Mouse (Mus musculus) kidney, adult 8-10 months (tissue): Measurements from ENCODE around the gene Dok3.

Experiments used
- DNase-seq, 2 experiments: peaks; one replicate each; pipeline ENCODE4 v3.0.0; 2022

The Dok3 gene

DNA sequence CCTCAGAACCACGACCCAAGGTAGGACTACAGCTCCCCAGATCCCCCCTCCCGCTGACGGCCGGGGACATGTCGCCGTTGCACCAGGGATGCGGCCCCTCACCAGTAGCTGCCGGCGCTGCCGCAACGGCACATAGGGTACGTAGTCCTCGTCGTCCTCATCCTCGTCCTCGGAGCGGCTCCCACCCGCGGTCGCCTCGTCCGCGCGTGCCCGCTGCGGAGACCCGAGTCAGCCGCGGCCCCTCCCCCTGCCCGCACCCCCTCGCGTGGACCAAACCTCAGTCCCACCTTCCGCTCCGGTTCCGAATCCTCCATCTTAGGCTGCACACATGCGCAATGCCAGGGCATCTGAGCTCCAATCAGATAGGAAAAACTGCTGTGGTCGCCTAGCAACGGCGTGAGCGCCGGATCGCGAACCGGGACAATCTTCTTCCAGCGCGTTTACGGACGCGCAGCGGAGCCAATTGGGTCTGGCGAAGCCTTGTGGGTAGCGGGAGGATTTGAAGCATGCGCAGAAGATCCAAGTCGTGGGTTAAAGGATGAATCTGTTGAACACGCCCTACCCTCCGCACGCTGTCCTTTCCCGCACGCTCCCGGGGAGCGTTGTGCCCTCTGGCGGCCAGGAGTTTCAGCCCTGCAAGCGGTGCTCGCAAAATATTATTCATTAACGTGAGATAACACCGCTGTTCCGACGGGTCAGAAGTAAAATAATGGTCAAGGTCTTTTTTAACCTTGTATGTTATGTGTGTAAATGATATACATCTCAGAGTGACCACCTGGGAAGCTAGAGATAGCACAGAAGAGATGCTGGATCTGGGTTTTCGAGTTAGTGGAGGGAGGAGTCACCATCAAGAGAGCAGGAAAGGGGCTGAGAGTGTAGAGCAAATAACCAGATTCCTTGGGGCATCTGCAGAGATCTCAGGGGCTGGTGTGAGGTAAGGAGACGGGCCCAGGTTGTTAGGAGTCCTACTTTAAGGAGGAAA lies 7.4 kb upstream of the Dok3 start, which contains the start of gene Ddx41:
Gene Ddx41, minus strand, starts transcription at position 465 of the 982 bp plus-strand sequence.
- peak; percentile 100 for DNase-seq

DNA sequence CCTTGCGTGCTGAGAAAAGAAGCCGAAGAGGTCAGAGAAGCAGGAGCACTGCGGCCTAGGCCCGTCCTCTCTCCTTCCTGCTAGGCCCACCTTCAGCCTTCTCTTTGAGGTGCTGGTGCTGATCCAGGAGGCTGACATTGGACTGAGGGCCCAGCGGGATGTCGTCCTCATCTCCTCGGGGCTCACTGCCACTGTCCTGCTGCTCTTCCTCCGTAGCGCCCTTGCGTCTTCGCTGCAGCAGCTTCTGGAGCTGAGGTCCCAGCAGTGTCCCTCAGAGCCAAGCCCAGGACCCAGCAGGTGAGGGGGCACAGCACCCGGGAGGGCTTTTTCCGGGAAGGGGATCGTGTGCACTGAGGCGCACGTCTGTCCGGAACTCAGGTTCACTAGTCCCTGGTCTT lies 6.7 kb upstream of the Dok3 start:
- no peak for DNase-seq

DNA sequence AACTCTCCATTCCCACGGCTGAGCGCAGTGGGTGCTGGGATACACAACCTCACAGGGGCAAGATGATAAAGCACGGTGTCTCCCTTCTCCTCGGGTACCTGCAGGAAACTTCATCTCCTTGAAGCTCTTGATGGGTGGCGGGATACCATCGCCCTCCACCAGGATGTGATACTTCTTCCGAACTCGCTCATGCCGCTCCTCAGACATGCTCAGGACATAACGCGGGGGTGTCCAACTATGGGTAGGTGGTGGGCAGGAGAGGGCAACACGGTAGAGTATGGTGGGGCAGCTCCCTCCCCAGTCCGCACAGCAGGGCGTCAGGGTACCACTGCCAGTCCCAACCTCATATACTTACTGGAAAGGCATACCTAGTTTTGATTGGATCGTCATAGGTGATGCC lies 6.1 kb upstream of the Dok3 start:
- DNase-seq, result no peak

DNA sequence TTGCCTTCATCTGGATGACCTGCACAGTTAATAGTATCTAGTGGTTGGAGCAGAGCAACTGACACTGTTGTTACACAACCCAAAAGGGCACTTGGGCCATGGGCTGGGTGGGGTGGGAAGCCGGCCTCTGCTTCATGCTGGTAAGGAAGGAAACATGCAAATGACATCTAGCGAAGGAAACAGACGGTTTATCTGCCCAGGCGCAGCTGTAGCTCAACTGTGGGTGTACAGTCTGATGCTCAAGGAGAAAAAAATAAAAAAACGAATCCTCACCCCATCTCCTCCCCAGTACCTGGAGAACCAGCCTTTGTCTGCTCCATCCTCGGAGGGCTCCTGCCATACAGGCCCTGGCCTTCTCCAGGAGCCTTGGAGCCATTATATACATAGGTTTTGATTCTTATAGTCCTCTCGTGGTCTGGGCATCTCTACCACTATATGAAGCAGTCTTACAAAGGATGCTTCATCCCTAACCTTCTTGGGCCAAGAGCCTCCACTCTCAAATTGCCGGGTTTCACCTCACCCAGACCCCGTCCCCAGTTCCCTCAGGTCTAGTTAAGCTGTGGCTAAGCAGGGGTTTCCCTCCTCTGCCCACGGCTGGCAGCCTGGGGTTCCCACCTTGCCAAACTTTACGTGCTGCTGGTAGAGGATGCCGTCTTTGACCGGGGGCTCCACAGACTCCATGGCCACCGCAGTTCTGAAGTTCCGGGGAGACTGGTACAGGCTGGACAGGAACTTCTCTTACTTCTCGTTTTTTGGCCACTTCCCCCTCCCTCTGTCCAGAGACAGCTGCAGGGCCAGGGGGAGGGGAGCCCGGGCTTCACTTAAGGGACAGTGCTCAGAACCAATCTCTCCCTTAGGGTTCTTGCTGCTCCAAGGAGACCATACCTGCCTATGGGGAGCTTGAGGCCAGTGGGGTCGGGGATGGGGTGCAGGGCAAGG lies 993 bp downstream of the Dok3 start:
- DNase-seq, result no peak

DNA sequence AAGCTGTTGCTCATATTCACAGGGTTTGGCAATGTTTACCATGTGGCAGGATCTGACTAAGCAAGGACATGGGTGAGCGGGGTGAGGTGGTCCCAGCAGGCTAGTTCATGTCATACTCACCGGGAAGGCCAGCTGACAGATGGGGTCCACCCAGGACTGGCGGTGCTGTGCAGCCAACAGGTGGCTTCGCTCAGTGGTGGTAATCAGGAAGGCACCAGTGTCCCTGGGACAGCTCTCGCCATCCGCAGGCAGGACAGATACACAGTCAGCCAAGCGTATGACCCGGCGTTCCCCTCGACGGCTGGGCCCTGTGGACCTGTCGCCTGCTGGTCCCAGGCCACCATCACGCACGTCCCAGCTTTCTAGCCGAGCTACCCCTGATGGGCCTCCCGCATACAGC lies 1.9 kb downstream of the Dok3 start:
- DNase-seq, result no peak

DNA sequence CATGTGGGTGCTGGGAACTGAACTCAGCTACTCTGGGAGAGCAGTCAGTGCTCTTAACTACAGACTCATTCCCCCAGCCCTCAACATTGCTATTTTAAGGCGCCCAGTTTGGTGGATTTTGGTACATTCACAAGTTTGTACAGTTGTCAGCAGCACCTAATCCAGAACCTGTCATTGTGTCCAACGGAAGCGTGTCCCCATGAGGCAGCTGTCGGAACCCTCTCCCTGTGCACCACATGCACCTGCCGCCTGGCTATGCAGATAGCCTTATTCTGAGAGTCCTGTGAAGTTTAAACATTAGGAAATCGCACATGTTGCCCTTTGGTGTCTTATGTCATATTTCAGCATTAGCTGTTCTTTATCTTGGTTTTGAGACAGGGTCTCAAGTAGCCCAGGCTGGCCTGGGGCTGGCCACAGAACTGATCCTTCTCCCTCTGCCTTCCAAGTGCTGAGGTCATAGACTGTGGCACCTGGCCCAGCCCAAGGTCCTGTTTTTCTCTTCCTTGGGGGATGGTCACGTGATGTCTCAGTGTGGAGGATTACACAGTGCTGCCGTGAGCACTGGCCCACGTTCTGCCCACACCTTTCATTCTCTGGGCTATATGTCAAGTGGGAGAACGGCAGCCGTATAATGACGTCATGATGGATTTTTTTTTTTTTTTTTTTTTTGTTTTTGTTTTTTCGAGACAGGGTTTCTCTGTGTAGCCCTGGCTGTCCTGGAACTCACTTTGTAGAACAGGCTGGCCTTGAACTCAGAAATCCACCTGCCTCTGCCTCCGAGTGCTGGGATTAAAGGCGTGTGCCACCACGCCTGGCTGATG lies 3.2 kb downstream of the Dok3 start:
- DNase-seq, result no peak

DNA sequence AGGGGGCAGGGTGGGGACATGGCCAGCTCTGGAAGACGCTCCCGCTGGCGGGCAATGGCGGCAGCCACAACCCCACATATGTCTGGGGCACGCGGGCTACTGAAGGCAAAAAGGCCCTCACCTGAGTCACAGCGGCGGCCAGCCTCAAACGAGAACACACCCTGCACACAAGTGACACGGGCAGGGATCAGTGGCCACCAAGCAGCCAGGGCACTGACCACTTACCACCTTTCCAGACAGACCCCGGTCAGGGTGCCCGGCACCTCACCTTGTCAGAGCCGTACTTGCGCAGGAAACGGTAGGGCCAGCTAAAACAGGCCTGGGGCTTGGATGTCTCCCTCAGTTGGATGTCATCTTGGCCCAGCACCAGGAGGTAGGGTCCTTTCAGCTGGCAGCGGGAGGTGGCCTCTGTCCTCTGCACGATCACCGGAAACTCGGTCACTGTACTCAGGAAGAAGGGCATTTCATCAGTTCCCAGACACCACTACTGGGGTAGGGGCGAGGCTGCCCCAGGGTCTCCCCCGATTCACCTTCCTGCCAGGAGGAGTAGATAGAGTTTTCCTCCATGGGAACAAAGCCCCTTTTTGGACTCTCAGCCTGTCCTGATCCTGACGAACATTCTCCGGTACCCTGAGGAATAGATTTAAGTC lies 5.0 kb downstream of the Dok3 start:
- no peak for DNase-seq

DNA sequence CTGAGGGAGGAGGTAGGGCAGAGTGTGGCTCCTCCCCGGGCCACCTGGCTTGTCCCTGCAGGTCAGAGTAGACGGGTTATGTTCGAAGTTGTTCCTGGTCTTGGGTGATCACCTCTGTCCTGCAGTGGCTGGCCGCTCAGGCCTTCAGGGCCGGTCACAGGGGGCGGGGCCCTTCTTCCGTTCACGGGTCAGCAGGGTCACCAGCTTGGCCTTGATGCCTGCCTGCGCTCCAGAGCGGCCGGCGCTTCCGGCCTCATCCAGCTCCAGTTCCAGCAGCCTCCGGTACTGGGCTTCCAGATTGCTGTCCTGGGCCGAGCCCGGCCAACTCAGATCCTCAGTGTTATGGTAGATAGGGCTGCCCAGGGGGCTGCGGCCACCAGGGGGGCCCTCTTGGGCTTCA lies 5.8 kb downstream of the Dok3 start:
- DNase-seq, result peak; percentile 43 to 66

DNA sequence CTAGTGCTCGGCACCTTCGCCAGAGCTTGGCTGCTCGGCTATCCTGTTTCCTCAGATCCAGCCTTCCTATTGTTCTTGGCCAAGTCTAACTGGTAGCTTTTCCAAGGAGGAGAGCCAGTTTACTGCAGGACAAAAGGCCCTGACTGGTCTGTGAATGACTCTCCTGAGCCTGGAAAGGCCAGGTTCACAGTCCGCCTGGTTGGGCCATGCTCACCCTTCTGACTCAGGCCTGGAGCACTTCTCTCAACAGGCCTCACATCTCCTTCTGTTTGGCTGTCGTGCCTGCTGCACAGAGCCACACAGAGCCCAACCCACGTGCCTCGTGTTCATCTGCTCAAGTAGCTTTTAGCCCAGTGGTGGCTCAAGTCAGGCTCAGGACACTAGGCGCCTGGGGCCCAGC lies 6.4 kb downstream of the Dok3 start:
- no peak for DNase-seq

DNA sequence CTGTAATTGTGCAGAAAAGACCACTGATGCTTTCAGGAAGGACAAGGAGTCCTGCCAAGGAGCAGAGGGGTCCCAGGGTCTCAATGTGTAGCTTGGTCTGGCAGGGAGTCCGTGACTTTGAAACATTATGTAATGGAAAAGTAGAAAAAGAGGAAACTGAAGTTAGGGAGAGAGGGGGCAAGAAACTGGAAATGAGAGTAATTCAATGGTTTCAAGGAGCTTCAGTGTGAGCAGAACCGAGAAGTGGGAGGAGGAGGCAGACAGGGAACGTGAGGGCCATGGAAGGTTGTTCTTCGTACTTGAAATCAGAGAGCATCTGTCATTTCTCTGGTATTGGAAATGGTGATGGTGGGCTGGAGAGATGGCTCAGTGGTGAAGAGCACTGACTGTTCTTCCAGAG lies 9.5 kb downstream of the Dok3 start:
- DNase-seq, result no peak

DNA sequence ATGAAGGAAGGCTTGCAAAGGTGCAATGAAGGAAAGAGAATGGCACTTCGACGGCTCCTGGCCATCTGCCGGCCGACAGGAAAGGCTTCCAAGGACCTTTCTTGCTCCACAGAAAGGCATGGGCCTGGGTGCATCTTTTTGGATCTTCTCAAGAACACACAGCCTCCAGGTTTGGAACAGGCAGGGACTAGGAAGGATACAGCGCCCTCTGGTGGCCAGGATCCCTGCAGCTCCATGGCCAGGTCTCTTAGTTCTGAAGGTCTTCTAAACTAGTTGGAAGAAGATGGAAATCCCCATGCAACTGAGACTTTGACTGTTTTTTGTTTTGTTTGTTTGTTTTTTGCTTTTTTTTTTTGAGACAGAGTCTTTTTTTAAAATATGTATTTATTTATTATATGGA lies 12.1 kb downstream of the Dok3 start:
- peak; percentile 72 to 89 for DNase-seq

DNA sequence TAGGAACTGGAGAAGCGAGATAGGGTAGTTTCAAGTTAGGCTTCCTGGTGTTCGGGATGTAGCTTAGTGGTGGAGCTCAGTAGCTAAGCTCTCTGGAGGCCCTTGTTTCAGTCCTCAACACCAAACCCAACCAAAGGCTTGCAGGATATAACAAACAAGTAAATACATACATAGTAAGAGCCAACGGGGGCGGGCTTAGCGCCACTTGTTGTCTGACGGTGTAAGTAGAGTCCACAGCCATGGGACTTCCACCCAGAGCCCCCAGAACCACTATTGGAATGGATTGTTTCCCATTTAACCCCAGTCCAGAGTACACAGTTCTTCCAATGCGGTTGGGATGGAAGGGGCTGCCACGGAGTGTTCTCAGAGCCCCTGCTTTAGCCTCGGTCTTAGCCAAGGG lies 15.3 kb downstream of the Dok3 start:
- no peak for DNase-seq

DNA sequence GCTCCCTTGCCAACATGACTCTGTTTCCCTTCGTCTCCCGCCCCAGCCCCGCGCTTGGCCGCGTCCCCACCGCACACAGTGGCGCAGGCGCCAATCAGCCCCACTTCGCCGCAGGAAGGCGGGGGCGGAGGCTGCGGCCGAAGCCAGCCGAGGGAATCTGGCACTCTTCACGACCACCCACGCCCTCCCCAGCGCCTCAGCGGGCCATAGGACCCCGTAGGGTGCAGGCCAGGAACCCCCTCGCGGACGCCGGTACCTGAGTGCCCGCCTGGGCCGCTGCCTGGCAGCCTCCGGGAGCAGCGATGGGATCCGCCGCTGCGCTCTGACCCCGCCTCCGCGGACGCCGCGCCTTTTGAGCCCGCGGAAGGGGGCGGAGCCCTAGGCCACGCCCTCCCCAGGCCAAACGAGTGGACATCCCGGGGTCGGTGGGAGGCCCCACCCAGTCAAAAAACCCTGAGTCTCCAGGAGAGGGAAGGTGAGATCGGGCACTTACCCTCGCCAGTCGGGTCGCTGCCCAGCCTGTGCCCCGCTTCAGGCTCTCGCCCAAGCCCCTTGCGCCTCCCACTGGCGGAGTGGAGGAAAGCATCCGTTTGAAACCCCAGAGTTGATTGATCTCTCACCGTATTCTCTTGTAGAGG lies 15.9 kb downstream of the Dok3 start, which contains the start of gene Pdlim7:
Gene Pdlim7, minus strand, starts transcription at position 566 of the 638 bp plus-strand sequence.
- peak; percentile 86 to 91 for DNase-seq

DNA sequence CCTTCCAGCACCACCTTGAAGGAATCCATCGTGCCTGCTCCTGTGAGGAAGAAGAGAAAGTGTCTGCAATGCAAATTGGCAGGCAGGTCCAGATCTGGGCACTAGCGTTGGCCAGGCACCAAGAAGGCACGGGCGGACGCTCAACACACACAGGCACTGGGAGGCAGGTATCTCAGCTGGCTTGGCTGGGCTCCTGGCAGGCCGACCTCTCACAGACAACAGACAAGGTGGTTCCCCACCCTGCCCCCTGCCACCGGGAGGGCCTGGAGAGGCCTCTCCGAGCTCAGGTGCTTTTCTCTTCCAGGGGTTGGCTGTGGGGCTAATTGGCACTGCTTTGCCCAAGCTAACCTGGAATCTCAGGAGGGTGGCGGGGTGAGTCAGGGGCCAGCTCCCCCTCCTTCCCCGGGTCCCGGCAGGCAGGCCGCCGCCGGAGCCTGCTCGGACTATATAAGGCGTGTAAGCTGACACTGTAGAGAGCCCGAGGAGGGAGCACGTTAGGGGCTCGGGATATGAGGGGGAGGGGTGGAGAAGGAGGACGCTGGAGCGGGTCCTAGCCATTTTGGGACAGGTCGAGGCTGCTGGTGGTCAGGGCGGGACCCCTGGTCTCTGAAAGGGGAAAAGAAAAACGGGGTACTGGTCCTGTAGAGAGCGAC lies 16.6 kb downstream of the Dok3 start:
- DNase-seq, result peak; percentile 59

DNA sequence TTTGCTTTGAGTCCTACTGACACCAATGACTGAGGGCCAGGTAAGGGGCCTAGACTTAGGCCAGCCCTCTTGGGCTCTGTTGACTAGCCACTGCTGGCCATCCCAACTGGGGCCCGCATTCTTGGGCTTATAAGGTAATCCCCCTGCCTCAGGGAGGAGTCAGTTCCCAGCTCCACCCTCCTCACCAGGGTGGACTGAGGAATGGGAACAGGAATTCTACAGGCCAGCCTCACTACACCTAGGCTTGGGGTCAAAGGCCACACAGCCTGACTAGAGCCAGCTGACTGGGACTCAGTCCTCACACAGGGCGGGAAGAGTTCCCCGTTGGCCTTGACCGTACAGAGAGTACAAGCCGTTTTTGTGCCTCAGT lies 17.6 kb downstream of the Dok3 start:
- DNase-seq, result no peak

DNA sequence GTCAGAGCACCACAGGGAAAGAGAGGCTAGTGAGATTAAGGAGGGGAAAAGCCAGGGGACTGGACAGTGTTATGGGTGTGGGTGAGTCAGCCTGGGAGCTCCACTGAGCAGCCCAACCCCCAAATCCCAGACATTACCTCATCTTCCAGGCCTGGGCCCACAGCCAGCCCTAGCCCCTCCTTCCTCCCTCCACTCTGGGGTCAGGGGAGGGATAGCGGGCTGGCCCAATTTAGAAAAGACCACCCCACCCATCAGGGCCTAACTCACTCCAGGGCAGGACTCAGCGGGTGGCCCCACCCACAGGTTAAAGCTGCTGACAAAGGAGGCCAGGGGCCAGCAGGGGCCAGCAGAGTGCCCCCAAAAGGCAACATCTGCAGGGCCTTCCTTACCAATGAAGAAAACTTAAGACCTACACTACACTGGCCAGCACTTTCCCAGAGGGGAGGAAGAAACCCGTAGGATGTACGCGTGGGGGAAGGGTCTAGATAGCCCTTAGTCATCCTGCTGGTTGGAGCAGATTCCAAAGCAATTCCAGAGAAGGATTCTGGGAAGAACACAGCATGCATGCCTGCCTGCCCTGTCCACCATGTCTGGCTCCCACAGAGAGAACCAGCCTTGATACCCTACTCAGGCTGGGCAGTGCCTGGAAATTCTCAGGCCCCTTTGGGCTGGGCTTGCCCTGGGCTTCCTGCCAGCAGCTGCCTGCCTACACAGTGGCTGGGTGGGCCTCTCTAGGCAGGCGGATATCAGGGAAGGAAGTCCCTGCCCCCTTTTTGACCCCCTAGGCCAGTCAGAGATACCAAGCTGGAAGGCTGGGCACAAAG lies 18.2 kb downstream of the Dok3 start:
- DNase-seq, result peak; percentile 52 to 63

DNA sequence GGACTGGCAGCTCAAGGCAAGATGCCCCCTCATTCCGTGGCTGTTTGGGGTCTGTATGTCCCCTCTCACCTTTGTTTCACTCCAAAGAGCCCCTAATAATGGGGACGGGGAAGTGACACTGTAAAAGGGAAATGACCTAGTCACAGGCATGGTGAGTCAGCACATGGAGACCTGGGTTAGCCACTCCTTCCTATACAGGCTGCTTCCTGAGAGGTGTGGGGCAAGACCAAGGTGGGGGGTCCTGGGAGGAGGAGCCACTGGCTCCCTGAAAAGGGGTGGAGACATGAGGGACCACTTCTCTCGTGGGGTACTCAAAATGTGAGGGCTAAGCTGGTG lies 18.8 kb downstream of the Dok3 start:
- DNase-seq, result no peak

DNA sequence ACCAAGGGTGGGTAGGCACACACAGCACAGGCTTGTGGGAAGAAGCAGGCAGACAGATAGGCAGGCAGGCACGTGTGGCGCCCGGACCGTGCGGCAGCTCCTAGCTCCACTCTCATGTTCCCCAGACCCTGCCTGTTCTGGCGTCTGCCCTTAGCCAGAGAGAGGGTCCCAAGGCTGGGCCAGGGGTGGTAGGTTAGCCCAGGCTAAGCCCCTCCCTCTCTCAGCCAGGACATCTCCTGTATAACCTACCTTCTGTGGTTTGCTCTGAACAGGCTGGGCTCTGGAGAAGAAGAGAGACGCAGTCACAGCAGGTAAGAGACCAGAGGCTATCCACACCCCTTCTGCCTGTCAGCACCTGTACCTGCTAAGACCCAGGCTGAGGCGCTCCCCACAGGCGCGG lies 20.6 kb downstream of the Dok3 start:
- no peak for DNase-seq

DNA sequence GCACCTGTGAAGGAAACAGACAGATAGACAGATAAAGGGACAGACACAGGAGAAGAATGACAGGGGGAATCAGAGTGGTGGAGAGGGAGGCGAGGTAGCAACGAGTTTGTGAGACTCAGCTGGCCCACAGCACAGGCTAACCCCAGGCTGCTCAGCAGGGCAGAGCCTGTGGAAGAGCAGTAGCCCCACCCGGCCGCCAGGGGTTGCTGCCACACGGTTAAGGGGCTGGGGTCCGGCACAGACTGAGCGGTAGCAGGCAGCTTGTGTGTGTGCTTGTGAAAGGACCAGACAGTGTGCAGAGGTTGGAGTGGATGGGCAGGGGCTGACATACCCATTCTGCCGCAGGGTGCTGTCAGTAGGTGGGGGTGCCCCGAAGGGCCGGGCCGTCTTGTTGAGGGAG lies 21.2 kb downstream of the Dok3 start:
- no peak for DNase-seq

DNA sequence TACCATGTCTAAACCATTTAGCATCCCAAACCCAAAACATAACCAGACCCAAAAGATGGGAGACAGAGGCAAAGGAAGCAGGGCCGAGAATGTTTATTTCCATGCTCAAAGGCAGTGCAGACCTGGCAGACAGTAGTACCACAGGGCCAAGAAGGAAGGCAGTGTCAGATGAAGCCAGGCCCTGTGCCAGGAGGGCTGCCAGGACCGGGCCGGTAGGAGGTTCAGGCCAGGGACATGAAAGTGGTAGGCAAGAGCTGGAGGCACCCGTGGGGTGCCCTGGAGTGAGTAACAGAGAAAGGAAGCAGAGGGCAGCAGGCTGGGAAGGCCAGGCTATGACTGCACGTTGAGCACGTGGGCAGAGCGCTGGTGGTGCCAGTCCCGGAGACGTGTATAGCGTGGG lies 22.4 kb downstream of the Dok3 start:
- DNase-seq, result no peak
